Mouse (Mus musculus) frontal cortex, adult 2 months (tissue): ENCODE data around the gene Gm13279. TPM values are rescaled to one million over a fixed set of nuclear protein-coding genes. Genes with fewer than 3 reads are reported as not detected.
"Not testable (repeated sequence)": the region's sequence is repeated elsewhere in the genome, so short reads cannot be mapped to it uniquely, and the experiment has no call there.

ENCODE experiments used
- DNase-seq, 2 experiments: peaks; one replicate each; pipeline ENCODE4 v3.0.0; 2022; ENCODE audit warnings: low spot score in 1 of 2; ENCODE audit errors: extremely low spot score in 1 of 2
- polyA plus RNA-seq: library from polyadenylated mRNA; depleted of rRNA; stranded (reverse); fragments of >200 nt; gene quantifications from 2 replicates; pipeline ENCODE4 v1.2.3, GENCODE M21; 2012; rRNA removed

Gm13279 gene
- polyA plus RNA-seq, 1 experiment, result not detected

DNA sequence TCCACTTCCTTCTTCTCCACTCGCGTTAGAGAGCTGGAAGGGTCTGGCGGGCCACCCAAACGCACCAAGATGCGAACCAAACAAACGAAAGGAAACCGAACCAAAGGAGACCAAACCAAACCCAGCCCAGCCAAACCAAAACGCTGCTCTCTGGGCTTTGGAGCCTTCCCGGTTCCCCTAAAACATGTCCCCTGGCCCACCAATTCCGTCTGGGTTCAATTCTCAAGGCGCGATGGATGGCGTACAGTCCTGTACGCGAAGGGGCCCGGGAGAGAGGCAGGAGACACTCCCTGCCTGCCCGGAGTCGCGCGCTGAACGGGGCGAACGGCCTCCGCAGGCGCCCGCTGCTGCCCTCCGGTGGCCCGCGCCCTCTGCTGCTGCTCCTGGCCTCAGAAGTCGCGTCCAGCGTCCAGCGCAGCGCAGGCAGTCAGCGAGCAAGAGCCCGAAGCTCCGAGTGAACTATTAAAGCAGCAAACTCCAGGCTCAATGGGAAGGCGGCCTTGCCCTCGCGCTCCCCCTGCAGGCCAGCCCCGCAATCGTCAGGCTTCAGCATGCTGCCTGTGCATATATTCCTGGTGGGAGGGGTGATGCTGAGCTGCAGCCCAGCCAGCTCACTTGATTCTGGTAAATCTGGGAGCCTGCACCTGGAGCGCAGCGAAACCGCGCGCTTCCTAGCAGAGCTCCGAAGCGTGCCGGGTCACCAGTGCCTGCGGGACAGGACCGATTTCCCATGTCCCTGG lies 3.1 kb upstream of the Gm13279 start, which contains the start of gene Gm13275:
Gm13275 (plus strand) TSS at position 552 of the 740 bp plus-strand sequence.
- DNase-seq, result peak; percentile 44 to 59

DNA sequence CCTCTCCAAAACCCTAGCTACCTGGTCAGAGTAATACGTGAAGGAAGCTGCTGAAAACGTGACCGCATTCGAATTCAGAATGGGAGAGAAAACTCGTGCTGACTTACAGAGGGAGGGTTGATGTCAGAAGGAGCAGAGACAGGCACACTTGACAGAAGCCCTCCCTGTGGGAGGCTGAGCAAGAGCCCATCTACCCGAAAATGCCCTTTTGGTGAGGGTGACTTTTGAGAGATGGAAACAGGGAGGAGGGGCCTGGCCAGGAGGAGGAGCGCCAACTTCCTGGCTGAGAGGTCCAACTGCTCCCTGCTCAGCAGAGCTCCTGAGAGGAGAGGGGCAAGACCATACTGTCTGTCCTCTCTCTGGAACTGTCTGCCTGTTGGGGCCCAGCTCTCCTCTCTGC lies 2.2 kb downstream of the Gm13279 start, which contains the start of gene Gm13285:
Gm13285 (plus strand) TSS at position 301 of the 400 bp plus-strand sequence.
- DNase-seq, result not testable (repeated sequence)

DNA sequence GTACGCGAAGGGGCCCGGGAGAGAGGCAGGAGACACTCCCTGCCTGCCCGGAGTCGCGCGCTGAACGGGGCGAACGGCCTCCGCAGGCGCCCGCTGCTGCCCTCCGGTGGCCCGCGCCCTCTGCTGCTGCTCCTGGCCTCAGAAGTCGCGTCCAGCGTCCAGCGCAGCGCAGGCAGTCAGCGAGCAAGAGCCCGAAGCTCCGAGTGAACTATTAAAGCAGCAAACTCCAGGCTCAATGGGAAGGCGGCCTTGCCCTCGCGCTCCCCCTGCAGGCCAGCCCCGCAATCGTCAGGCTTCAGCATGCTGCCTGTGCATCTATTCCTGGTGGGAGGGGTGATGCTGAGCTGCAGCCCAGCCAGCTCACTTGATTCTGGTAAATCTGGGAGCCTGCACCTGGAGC lies 5.8 kb downstream of the Gm13279 start, which contains the start of gene Gm13287:
Gm13287 (plus strand) TSS at position 301 of the 400 bp plus-strand sequence.
- not testable (repeated sequence) for DNase-seq

DNA sequence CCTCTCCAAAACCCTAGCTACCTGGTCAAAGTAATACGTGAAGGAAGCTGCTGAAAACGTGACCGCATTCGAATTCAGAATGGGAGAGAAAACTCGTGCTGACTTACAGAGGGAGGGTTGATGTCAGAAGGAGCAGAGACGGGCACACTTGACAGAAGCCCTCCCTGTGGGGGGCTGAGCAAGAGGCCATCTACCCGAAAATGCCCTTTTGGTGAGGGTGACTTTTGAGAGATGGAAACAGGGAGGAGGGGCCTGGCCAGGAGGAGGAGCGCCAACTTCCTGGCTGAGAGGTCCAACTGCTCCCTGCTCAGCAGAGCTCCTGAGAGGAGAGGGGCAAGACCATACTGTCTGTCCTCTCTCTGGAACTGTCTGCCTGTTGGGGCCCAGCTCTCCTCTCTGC lies 8.0 kb downstream of the Gm13279 start, which contains the start of gene Gm13288:
Gm13288 (plus strand) TSS at position 301 of the 400 bp plus-strand sequence.
- not testable (repeated sequence) for DNase-seq

DNA sequence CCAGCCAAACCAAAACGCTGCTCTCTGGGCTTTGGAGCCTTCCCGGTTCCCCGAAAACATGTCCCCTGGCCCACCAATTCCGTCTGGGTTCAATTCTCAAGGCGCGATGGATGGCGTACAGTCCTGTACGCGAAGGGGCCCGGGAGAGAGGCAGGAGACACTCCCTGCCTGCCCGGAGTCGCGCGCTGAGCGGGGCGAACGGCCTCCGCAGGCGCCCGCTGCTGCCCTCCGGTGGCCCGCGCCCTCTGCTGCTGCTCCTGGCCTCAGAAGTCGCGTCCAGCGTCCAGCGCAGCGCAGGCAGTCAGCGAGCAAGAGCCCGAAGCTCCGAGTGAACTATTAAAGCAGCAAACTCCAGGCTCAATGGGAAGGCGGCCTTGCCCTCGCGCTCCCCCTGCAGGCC lies 8.6 kb downstream of the Gm13279 start:
- not testable (repeated sequence) for DNase-seq

DNA sequence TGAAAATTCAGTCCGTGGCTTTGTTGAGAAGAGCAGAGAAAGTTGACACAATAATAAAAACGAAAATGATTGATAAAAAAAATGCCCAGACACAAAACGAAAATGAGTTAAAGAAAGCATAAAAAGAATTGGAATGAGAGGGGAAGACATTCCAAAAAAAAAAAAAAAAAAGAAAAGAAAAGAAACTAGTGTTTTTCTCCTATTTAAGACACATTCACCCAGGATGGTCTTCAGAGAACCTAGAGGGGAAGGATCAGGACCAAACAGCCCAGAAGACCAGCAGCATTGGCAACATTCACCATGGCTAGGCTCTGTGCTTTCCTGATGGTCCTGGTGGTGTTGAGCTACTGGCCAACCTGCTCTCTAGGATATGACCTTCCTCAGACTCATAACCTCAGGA lies 18.7 kb downstream of the Gm13279 start, which contains the start of gene Ifna7:
Ifna7 (plus strand) TSS at position 301 of the 400 bp plus-strand sequence.
- DNase-seq, result no peak

DNA sequence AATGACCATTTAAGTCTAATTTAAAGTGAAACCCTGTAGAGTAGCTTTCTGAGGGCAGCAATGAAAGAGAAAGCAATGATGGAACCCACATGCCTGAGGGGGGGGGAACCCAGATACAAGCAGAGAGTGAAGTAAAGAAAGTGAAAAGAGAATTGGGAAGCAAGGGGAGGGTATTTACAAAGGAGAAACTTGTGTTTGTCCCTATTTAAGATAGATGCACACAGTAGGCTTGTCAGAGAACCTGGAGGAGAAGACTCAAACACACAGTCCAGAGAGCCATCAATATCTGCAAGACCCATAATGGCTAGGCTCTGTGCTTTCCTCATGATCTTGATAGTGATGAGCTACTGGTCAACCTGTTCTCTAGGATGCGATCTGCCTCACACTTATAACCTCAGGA lies 22.5 kb downstream of the Gm13279 start, which contains the start of gene Ifna11:
Ifna11 (plus strand) TSS at position 301 of the 400 bp plus-strand sequence.
- no peak for DNase-seq

DNA sequence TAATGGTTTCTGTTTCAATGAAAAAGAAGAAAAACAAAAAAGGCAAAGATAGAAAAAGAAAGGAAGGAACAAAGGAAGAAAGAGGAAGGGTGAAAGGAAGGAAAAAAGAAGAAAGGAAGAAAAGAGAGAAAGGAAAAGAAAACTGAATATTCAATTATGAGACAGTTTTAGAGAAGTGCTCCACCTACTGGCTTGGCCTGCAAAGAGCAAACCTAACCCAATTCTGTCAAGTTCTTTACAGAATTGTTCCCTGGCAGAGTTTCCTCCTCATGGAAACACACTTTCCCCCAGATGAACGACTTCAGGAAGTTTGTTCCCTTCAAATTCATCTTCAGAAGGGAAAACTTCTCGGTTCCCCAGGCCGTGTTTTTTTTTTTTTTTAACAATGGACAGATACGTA lies 25.8 kb downstream of the Gm13279 start:
- peak in 1 of 2 experiments; percentile 31 for DNase-seq

DNA sequence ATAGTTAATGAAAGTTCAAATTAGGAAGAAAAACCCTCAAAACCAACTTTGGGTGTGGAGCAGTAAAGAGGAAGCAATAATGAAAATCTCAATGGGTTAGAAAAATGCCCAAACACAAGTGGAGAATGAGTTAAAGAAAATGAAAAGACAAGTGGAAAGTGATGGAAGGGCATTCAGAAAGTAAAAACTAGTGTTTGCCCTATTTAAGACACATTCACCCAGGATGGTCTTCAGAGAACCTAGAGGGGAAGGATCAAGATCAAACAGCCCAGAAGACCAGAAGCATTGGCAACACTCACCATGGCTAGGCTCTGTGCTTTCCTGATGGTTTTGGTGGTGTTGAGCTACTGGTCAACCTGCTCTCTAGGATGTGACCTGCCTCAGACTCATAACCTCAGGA lies 29.9 kb downstream of the Gm13279 start, which contains the start of gene Ifna6:
Ifna6 (plus strand) TSS at position 301 of the 400 bp plus-strand sequence.
- not testable (repeated sequence) for DNase-seq

DNA sequence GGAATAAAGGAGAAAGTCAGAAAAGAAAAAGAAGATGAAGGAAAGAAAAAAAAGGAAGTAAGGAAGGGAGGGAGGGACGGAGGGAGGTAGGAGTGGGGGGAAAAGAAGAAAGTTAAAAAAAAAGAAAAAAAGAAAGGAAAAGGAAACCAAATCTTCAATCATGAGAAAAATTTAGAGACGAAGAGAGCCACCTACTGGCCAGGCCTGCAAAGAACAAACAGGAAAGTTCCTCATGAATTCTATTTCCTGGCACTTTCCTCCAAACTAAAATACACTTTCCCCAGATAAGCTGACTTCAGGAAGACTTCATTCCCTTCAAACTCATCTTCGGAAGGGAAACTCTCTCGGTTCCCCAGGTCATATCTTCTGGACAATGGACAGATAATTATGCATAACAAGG lies 33.3 kb downstream of the Gm13279 start:
- peak in 1 of 2 experiments; percentile 61 for DNase-seq

DNA sequence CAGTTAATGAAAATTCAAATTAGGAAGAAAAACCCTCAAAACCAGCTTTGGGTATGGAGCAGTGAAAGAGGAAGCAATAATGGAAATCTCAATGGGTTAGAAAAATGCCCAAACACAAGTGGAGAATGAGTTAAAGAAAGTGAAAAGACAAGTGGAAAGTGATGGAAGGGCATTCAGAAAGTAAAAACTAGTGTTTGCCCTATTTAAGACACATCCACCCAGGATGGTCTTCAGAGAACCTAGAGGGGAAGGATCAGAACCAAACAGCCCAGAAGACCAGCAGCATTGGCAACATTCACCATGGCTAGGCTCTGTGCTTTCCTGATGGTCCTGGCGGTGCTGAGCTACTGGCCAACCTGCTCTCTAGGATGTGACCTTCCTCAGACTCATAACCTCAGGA lies 38.0 kb downstream of the Gm13279 start, which contains the start of gene Ifna5:
Ifna5 (plus strand) TSS at position 301 of the 400 bp plus-strand sequence.
- DNase-seq, result not testable (repeated sequence)

DNA sequence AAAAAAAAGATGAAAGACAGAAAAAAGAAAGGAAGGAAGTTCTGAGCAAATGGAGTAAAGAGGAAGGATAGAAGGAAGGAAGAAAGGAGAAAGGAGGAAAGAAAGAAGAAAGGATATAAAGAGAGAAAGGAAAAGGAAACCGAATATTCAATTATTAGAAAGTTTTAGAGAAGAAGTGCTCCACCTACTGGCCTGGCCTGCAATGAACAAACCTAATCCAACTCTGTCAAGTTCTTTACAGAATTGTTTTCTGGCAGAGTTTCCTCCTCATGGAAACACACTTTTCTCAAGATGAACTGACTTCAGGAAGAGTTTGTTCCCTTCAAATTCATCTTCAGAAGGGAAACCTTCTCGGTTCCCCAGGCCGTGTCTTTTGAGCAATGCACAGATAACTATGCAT lies 41.6 kb downstream of the Gm13279 start:
- peak in 1 of 2 experiments; percentile 15 for DNase-seq

DNA sequence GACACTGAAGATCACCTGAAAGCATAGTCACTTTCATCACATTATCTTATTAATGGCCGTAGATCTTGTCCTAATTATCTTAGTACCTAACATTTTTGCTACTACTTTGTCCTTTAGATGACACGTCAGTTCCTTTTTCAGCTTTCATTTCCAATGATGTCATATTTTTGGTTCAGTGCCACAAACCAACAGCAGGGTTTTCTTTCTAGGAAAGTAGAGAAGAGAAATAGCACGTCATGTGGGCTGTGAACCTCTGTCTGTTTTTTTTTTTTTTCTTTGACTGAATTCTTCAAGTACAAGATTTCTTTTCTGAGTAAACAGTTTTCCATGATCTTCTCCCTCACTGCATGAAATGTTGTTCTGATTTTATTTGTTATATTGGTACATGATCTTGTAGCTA lies 42.9 kb downstream of the Gm13279 start:
- DNase-seq, result no peak

DNA sequence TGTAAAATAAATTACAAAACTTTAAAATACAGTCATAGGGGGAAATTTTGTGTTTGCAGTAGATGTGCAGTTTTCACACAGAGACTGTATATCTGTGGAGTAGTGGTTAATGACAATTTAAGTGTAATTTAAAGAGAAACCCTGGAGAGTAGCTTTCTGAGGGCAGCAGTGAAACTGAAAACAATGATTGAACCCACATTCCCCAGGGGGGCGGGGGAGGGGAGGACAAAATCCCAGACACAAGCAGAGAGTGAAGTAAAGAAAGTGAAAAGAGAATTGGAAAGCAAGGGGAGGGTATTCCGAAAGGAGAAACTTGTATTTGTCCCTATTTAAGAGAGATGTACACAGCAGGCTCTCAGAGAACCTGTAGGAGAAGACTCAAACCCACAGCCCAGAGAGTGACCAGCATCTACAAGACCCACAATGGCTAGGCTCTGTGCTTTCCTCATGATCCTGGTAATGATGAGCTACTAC lies 44.3 kb downstream of the Gm13279 start, which contains the start of gene Ifna4:
Ifna4 (plus strand) TSS at position 424 of the 474 bp plus-strand sequence.
- no peak for DNase-seq

DNA sequence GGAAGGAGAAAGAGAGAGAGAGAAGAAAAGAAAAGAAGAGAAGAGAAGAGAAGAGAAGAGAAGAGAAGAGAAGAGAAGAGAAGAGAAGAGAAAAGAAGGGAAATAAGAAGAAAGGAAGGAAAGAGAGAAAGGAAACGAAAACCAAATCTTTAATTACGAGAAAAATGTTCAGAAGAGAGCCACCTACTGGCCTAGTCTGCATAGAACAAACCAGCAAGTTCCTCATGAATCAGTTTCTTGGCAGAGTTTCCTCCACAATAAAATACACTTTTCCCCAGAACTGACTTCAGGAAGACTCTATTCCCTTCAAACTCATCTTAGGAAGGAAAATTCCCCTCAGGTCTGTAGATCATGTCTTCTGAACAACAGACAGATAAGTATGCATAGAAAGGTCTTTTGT lies 48.1 kb downstream of the Gm13279 start:
- peak in 1 of 2 experiments; percentile 12 for DNase-seq

Other genes starting within 250 kb of the Gm13279 start
- not detected in 2 replicates for gene Ifna15, start 239.2 kb upstream of the Gm13279 start, polyA plus RNA-seq
- not detected in 2 replicates for gene Ifna14, start 225.6 kb upstream of the Gm13279 start, polyA plus RNA-seq
- not detected in 2 replicates for gene Ifna9, start 205.0 kb upstream of the Gm13279 start, polyA plus RNA-seq
- gene Ifna12, start 194.0 kb upstream of the Gm13279 start, polyA plus RNA-seq, result not detected in 2 replicates
- gene C87499, start 163.0 kb upstream of the Gm13279 start, polyA plus RNA-seq, result not detected in 2 replicates
- gene Ifna13, start 152.9 kb upstream of the Gm13279 start, polyA plus RNA-seq, result not detected in 2 replicates
- not detected in 2 replicates for gene Ifna16, start 120.5 kb upstream of the Gm13279 start, polyA plus RNA-seq
- not detected in 2 replicates for gene Ifna2, start 113.5 kb upstream of the Gm13279 start, polyA plus RNA-seq
- not detected in 2 replicates for gene Ifnab, start 106.0 kb upstream of the Gm13279 start, polyA plus RNA-seq
- gene Gm26566, start 75.6 kb upstream of the Gm13279 start, polyA plus RNA-seq, result 0.80 and 1.0 TPM in 2 replicates
- 43.0 and 47.0 TPM in 2 replicates for gene Klhl9, start 74.9 kb upstream of the Gm13279 start, polyA plus RNA-seq
- not detected in 2 replicates for gene Gm13271, start 42.5 kb upstream of the Gm13279 start, polyA plus RNA-seq
- not detected in 2 replicates for gene Gm13283, start 37.3 kb upstream of the Gm13279 start, polyA plus RNA-seq
- not detected in 2 replicates for gene Gm13290, start 23.6 kb upstream of the Gm13279 start, polyA plus RNA-seq
- not detected in 2 replicates for gene Gm13289, start 20.5 kb upstream of the Gm13279 start, polyA plus RNA-seq
- not detected in 2 replicates for gene Gm13272, start 17.5 kb upstream of the Gm13279 start, polyA plus RNA-seq
- not detected in 2 replicates for gene Ifnz, start 15.3 kb upstream of the Gm13279 start, polyA plus RNA-seq
- not detected in 2 replicates for gene Gm13276, start 11.7 kb upstream of the Gm13279 start, polyA plus RNA-seq
- gene Gm13277, start 8.8 kb upstream of the Gm13279 start, polyA plus RNA-seq, result not detected in 2 replicates
- not detected in 2 replicates for gene Gm13278, start 5.8 kb upstream of the Gm13279 start, polyA plus RNA-seq
- gene Gm13275, start 2.9 kb upstream of the Gm13279 start, polyA plus RNA-seq, result not detected in 2 replicates
- gene Gm13285, start 2.3 kb downstream of the Gm13279 start, polyA plus RNA-seq, result not detected in 2 replicates
- not detected in 2 replicates for gene Gm13287, start 5.9 kb downstream of the Gm13279 start, polyA plus RNA-seq
- gene Gm13288, start 8.1 kb downstream of the Gm13279 start, polyA plus RNA-seq, result not detected in 2 replicates
- gene Ifna7, start 18.8 kb downstream of the Gm13279 start, polyA plus RNA-seq, result not detected in 2 replicates
- gene Ifna11, start 22.6 kb downstream of the Gm13279 start, polyA plus RNA-seq, result not detected in 2 replicates
- not detected in 2 replicates for gene Ifna6, start 30.0 kb downstream of the Gm13279 start, polyA plus RNA-seq
- not detected in 2 replicates for gene Ifna5, start 38.1 kb downstream of the Gm13279 start, polyA plus RNA-seq
- gene Ifna4, start 44.5 kb downstream of the Gm13279 start, polyA plus RNA-seq, result not detected in 2 replicates
- gene Ifna1, start 52.7 kb downstream of the Gm13279 start, polyA plus RNA-seq, result not detected in 2 replicates
- not detected in 2 replicates for gene Ifne, start 82.8 kb downstream of the Gm13279 start, polyA plus RNA-seq